Mouse (Mus musculus): Measurements from ENCODE around the gene Ttc29.
A peak's percentile ranks its signal among the peaks of the same experiment; 100 is the strongest.

Gene Ttc29

DNA sequence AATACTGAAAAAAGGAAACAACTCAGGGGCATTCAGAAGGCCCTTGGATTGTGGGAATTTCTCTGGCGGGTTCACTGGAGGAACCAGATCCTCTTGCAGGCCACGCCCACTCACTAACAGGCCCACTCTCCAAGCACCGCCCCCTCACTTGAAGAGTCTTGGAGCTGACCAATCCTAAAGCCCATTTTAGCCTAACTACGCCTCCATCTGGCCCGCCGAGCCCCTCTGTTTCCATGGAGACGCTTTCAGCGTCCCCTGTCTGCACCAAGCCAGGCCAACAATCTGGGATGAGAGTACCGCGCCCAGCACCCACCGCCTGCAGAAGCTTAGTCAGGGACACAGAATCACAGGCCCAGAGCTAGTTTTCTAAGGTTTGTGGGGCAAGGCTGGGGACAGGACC lies at the start of gene Ttc29:
Ttc29 (plus strand) TSS at position 224 of the 400 bp plus-strand sequence.
- DNase-seq, result peak; percentile 76 to 81

DNA sequence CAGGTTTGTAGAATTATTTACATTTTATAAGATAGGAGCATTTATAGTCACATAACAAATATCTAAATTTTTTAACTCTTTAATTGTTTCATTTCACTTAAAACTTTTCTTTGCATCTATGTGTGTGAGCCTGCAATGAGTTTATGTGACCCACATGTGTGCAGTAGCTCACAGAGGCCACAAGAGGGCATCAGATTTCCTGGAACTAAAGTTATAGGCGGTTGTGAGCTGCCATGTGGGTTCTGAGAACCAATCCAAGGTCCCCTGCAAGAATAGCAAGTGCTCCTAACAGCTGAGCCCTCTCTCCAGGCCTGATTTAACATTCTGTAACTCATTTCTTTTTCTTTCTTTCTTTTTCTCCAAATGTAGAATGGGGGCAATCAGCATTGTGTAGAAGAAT lies 41.7 kb upstream of the Ttc29 start:
- DNase-seq, result no peak

DNA sequence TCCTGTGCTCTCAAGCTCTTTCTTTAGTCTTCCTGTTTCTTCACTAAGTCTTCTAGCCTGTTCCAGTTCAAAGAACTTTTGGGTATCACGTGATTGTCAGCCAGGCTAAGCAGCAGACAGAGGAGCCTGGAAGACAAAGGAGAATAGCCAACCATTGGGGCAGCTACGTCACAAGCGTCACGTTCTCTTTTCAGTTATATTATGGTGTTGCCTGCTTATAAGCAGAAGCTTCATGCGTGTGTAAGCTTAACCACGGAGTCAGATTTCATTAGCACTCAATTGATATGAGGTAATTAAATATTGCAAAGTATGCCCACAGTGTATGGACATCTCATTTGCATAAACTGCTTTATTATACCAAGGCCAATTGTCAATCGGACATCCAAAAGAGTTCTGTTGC lies 30.4 kb upstream of the Ttc29 start:
- DNase-seq, result no peak

DNA sequence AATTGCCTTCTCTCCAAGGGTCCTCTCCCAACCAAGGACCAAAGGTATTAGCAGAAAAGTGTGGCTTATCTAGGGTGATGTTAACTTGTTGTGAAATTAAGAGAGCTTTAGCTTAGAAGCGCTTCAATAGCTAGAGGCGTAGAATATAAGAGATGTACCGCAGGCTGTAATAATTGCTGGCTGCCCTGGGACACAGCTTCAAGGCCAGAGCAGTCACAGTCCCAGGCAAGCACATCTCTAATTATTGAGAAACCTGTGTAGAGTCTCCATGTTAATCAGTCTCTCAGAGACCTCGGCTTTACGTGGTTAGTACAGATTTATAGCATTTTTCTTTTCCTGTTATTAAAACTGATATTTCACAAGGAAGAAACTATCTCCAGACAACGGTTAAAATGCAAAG lies 29.7 kb upstream of the Ttc29 start:
- no peak for DNase-seq

DNA sequence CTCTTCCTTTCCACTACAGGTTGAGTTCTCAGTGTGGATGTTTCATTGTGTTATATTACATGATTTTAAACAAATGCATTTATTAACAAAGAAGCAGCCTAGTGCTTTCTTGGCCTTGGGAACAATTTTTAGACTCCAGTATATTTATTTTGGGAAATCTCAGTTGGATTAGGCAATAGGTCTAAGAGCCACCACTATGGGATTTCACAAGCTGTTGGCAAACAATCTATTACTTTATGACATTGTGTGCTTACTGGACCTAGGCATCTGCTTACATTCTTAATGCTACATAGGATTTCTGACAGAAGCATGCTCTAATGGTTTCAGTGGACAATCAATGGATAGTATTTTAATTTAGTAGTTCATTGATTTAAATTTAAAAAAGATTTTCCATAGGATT lies 26.0 kb upstream of the Ttc29 start:
- no peak for DNase-seq

DNA sequence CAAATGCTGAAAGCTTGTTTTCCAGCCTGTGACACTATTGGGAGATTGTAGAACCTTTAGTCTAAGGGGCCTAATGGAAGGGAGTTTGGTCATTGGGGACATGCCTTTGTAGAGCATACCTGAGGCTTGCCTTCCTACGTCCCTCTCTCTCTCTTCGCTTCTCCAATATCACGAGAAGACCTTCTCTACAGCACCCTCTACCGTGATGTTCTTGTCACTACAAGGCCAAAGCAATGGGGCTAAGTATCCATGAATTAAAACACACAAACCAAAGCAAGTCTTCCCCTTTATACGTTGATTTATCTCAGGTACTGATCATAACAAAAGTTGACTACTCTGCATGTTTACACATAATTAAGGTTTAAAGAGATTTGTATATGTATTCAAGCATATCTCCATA lies 8.9 kb upstream of the Ttc29 start:
- DNase-seq, result no peak

DNA sequence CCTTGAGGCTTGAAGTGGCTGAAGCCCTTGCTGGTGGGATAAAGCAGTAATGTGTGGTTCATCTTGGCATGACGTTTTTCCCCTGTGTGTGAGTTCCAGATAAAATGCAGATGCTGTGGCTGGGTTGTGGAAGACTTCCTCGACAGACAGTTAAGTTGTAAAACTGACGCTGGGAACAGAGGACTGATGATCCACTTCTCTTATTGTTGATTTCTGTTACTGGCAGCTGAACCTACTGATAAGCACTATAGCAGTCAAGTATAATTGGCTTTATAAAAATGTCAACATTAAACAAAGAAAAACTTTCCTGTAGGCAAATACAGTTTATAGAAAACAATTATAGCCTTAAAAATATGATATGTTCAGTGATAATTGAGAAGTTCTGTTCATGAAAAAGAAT lies 2.7 kb upstream of the Ttc29 start:
- no peak for DNase-seq

DNA sequence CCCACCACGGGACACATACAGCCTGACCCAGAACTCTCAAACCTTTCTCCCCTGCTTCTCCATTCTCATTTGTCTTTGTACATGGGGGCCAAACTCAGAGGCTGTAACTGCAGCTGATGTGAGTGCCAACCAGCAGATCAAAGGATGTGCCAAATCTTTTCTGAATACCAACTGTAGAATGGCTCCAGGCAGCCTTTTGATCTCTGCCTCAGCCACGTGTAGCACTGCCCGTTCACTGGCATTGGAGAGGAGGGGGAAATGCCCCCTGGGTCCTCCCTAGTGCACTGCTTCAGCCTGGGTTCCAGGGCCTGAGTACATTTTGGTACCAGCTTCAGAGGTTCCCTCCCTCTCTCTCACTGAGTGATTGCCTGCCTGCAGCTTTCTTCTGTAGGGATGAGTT lies 1.5 kb downstream of the Ttc29 start:
- DNase-seq, result no peak

DNA sequence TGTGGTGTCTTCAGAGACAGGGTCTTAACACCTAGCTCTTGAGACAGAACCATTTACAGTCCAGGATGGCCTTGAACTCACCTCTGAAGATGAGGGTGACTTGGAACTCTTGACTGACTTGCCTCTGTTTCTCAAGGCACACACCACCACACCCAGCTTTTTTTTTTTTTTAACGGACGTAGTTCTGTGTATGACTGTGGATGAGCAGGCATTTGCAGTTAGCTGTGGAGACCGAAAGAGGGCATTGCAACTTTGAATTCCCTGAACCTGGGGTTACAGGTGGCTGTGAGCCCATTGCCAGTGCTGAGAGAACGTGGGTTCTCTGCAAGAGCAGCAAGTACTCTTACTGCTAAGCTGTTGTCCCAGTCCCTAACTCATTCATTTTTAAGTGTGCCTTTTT lies 13.0 kb downstream of the Ttc29 start:
- no peak for DNase-seq

DNA sequence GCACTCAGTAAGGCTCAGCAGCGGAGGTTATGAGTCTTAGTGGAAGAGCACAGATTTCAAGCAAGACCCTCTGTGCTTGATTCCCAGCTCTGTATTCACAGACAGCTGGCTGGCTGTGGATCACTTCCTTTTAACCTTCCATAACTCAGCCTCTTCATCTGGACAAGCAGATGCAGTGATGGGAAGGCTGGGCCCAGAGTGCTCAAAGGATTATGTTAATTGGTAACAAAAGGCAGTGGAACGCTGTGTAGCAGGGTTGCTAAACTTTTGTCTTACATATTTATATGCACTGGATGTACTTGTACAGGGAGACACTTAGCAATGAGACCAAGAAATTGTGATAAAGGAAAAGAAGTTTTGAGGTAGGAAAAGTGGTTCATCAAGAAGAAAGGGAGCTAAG lies 17.6 kb downstream of the Ttc29 start:
- DNase-seq, result no peak

DNA sequence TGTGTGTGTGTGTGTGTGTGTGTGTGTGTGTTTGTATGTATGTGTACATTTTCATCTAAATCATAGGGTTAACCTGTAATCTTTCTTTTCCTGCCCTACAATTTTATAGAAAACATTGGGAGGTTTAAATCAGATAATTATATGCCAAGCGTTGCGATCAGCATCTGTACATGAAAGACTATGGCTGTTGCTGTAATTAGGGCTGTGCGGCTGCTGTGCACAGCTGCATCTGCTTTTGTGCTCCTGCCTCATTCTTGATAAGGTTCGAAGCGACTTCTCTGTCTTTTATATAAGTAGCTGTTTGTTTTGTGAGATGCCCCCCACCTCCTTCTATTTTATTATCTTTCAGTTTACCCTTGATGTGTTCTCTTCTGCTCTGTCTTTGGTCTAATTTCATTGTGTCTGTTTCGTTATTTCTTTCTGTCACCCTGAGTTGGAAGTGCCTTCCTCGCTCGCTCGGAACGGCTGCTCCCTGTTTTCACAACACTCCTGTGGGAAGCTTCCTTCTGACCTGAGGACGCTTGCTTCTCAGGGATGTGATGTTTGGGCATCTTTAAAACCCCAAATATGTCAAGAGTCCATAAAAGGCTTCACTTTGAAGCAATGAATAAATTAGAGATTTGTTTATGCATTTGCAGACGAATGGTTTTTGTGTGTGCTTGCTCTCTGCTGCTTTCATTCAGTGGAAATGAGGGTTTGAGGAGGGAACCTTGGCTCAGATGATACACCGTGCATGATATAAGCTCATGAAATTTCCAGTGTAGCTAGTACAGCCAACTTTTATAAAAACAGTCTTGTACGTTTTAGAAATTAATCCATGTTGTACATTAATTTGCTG lies 20.0 kb downstream of the Ttc29 start:
- DNase-seq, result no peak

DNA sequence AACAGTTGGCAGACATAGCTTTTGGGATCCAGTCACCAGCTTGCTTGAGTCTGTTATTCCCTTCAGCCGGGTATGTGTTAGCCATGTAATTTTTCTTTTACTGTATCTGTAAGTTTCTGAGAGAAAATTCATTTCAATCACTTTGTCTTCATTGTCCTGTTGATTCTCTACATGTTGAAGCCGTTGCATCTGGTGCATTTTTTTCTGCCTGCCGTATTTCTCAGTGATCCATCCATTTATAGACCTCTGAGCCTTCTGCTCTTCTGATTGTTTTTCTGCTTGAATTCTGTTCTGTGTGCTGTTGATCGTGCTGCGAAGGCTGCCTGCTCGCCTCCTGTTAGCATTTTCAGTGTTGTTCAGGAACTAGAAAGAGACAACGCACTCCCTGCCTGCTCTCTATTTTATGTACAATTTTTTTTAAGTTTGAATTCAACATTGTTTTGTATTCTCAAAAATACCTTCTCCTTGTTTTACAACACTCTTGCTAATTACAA lies 20.7 kb downstream of the Ttc29 start:
- DNase-seq, result no peak

DNA sequence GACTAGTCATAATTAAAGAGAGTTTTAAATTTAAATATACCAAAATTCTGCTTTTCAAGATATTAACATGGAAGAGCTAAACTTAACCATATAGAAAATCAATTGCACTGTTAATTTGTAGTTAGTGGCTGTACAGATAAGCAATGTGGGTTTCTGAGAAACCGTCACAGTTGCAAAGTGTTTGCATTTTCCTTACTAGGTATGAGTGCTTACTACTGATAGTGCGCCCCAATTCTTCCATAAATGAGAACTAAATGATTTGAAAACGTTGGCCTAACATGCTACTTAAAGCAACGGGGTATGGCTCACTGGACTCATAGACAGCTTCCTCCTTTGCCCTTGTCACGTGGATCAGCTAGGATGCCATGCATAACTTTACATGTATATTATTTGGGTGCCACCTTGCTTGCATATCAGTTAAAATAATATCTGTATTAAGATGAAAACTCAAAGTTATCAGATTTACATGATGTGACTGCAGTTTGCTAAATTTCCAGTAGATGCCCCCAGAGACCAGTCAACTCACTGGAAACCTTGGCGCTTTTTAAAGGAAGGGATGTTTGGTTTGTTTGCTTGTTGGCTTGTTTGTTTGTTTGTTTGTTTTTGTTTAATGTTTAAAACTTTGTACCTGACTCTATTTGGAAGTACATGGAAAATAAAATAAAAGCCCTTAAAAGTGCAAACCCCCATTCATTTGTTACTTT lies 25.0 kb downstream of the Ttc29 start:
- DNase-seq, result no peak

DNA sequence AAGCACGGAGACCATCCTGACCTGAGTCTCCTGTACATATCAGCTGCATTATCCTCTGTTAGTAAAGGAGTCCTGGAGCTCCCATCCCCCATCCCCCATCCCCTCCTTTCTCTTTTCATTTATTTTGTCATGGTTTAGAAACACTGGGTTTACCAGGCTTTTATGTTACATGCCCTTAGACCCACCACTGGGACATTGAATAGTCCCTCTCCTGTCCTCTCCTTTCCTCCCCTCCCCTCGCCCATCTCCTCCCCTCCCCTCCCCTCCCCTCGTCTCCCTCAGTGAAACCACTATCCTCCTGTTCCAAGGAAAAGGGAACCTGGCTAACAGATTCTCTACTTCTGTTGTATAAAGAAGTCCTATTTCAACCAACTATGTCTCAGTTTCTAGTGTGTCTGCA lies 38.0 kb downstream of the Ttc29 start:
- no peak for DNase-seq

DNA sequence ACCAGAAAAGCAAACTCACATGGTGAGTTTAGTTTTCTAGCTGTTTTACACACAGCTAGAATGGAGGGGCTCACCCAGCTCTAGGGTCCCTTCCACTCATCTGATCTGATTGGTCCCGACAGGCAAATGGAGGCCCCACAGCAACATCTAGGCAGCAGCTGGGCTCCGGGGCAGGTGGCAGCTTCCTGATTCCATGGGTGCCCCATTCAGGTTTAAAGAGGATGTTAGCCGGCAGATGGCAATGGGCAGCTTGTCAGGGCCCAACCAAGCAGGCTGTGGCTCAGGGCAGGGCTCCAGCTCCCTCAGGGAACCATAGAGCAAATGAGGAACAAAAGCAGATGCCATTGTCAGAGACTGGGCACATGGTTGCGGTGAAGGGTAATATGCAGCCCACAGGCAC lies 41.3 kb downstream of the Ttc29 start:
- no peak for DNase-seq

DNA sequence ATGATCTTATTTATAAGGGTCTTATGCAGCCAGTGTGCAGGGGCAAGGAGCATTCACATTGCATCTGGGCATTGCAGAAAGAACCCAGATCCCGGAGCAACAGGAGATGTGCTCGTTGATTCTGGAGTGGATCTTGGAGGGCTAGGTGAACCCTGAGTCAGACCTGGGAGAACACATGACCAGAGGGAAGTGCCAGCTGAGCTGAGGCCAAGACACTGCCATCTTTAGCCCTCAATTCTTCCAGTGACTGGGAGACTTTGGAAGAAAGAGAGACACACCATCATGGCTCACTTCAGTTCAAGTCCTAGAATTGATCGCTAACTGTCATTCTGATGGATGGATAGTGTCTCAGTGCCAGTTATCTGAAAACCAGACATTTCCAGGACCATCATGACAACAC lies 41.9 kb downstream of the Ttc29 start:
- no peak for DNase-seq

DNA sequence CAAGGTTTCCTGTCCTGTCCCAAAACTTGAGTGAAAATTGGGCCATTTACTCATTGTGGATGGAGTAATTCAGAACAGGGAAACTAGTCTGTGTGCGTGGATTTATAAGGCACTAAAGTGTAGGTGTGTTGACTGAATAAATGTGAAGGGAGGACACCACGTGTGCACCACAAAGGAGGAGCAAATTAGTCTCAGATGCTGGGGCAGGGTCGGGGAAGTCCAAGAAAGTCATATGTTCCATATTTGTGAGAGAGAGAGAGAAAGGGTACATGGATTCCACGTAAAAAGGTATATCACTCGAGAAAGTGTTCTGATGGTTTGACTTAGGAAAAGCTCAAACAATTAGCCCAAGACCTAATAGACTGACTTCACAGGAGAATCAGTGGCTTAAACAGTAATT lies 52.4 kb downstream of the Ttc29 start:
- no peak for DNase-seq

DNA sequence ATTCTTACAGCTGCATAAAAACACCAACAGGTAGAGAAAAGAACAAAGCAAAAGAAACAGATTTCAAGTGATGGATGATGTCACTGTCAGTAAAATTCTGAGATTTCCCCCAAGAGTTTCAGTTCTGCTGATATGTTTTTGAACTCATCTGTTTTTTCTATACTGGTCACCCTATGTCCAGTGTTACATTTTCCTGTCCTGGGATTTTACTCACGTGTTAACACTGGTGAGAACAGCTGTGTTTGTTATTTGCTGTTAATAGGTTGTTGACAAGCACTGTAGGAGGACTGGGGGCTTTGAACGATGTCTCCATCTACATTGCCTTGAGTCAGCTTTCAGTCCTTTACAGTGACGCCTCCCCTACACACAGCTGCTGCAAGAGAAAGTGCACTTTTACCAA lies 53.1 kb downstream of the Ttc29 start:
- DNase-seq, result no peak

DNA sequence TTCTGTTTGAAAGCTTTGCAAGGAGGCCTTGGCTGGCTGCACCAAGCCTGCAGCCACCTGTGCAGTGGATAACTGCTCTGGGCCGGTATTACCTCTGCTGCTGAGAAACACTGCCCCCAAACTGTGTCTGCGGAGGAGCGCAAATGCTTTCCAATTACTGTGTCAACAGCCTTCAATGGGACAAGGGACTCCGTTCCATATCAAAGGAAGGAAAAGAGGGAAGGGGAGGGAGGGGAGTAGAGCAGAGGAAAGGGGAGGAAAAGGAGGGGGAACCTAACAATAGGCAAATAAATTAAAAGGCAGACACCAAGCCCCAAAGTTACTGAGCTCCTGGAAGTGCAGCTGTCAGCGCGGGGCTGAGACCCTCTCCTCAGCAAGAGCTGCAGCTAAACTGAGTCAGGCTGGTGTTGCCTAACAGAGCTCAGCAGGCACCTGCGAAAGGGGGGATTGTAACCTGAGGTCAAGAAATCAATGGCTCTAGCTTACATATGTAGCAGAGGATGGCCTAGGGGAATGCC lies 54.9 kb downstream of the Ttc29 start:
- no peak for DNase-seq

DNA sequence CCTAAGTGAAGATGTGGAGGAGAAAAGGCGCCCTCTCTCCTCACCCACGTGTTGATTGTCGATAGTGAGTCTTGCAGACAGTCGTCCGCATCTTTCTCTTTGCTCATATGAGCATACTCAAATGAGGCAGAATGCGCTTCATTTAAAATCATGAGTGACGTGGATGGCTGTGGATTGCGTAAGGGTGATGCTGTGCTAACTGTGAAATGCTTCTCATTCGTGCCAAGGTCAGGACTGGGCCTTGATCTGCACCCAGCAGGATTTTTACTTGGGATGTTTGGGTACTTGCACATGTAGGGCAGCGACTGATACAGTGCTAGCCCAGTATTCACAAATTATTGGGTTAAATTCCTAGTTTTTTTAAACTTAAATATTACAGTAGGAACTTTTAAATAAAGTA lies 56.2 kb downstream of the Ttc29 start:
- no peak for DNase-seq

DNA sequence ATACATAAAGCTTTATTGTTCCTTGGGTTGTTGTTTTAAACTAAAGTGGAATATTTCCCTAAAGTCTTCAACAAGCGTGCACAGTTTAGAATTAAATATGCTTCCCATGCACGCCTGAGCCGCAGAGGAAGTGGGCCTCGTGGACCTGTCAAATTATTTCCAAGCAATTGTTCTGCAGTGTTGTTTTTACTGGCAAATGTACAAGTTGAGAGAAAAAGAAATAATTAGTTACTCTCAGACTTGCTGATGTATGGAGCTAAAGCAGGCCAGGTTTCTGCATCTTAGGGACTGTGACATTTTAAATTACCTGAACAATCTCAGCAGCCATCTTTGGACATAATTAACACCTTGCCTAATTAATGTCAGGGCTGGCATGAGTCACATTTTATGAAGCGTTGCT lies 58.3 kb downstream of the Ttc29 start:
- no peak for DNase-seq

DNA sequence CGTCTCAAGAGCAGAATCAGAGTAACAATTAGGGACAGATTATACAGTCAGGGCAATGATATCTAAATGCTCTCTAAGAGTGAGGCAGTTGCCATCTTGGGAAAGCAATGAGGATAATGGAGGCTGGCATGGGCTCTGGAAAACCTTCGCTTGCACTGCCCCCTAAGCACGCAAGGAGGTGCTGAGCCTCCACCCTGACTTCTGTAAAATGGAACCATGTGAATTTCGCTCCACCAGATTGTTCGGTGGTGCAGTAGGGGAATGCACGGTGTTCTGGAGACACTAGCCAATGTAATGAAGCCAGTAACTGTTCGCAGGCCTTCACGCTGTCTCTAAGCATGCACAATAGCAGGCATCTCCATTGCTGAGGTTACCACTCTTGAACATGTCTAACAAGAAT lies 63.0 kb downstream of the Ttc29 start:
- DNase-seq, result no peak

DNA sequence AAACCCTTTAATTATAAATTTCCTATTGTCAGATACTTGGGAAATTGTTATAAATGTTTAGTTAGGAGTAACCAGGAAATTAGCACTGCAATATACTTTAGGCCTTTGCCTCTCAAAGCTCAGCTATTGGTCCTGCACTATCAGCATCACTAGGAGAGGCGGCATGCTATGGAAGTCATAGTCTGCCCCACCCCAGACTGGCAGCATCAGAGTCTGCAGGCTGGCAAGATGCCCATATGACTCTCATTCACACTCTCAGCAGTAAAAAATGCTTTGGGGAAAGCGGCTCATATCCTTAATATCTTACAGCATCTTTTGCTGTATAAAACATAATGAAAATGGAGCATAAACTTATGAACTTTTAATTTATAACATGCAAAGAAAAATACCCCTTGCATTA lies 64.3 kb downstream of the Ttc29 start:
- no peak for DNase-seq

DNA sequence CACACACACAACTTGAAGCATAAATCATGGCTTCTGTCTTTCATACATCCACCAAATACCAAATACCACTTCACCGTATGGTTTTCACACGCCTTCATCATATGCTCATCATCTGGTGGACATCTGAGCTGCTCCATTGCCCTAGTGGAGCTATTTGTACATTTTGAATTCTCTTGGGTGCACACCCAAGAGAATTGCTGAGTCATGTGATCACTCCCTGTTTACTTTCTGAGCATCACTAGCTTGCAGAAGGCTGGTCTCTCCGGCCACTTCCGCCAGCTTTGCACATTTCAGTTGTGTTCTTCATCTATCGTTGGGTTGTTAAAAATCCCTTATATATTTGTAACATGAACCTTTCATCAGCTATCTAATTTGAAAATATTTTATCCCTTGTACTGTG lies 65.5 kb downstream of the Ttc29 start:
- no peak for DNase-seq
